Mouse (Mus musculus) left cerebral cortex, adult 9 months (tissue): ENCODE measurements around the gene Ttc9b.
A peak's percentile ranks its signal among the peaks of the same experiment; 100 is the strongest.
"Not testable (repeated sequence)": the region's sequence is repeated elsewhere in the genome, so short reads cannot be mapped to it uniquely, and the experiment has no call there.

ENCODE experiments used
- DNase-seq, 2 experiments: peaks; one replicate each; pipeline ENCODE4 v3.0.0; 2022; ENCODE audit warnings: low spot score in 2 of 2

Ttc9b gene

DNA sequence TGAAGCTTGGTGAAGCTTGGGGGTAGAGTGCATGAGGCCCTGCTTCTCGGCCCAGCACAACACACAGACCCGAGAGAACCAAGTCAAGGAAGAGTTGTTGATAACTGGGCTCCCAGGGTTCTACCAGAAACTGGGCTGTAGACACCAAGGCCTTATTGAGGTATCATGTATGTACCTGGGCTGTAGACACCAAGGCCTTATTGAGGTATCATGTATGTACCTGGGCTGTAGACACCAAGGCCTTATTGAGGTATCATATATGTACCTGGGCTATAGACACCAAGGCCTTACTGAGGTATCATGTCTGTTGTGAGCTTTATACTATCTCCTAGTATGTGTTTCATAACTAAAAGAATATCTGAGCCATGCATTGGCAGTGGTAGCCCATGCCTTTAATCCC is 18.6 kb upstream of the Ttc9b start:
- DNase-seq = not testable (repeated sequence)

DNA sequence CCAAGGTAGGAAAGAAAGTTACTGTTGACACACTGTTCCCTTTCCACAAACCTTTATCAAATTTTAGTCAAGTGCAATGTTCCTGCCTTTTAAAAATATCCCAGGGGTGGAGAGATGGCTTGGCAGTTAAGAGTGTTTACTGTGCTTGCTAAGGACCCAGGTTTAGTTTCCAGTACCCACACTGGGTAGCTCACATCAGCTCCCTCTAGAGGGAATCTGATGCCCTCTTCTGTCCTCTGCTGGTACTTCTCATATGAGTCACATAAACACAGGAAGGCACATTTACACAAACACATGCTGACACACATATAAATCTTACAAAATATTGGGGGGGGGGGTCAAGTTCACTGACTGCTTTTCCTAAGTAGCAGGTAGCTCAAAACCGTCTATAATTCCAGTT is 9.2 kb upstream of the Ttc9b start:
- DNase-seq = no peak

DNA sequence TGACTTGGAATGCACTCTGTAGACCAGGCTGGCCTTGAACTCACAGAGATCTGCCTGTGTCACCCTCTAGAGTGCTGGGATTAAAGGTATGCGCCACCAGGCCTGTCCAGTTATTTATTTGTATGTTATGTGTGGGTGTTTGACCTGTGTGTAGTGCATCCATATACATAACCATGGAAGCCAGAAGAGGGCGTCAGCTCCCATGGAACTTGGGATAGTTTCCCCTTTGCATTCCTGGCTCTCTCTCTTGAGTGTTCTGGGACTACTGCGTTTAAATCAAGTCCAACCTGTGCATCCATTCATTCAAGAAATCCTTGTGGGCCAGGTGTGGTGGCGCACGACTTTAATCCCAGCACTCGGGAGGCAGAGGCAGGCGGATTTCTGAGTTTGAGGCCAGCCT is 7.2 kb upstream of the Ttc9b start:
- DNase-seq = no peak

DNA sequence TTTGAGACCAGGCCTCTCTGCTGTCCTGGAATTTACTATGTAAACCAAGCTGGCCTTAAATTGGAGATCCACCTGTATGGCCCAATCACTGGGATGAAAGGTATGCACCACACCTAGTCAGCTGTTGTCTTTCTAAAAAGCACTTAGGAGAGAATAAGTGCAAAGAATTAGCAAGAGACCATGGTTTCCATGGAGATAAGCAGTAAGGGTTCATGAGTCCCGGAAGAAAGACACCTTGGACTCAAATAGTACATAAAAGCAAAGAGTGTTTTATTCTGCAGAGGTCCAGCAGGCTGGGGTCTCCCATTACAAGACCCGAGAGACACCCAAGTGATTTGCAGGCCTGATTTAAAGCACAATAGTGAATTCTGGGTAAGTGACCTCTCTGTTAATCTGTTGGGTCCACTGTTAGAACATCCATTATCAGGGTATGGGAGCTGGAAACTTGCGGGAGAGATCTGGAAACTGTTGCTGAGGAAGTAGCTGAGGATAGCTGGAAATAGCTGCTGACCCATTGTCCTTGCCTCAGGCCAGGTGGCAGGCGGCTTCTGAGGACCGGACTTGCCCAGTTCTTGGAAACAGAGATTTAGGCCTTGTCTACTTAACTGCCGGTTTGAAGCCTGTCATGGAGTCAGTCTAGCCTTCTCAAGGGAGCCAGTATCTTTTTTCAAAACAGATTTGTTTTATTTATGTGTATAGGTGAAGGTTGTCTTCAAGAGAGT is 6.3 kb upstream of the Ttc9b start:
- no peak for DNase-seq

DNA sequence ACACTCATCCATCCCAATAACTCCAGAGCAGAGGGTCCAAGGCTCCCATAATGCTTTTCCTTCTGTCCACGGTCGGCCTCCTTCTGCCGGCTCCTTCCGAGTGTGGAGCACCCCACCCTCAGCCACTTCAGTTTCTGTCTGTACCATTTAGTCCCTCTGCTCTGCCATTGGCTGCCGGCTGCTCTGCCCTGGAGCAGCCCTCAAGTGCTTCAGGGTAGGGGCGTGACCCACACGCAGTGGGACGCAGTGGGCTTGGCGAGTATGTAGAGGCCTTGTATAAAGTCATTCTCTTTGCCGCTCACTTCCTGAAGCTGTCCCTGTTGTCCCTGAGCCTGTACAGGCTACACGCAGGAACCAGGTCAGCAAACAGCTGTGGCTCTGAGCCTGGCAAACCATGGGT is 4.0 kb upstream of the Ttc9b start:
- DNase-seq = no peak

DNA sequence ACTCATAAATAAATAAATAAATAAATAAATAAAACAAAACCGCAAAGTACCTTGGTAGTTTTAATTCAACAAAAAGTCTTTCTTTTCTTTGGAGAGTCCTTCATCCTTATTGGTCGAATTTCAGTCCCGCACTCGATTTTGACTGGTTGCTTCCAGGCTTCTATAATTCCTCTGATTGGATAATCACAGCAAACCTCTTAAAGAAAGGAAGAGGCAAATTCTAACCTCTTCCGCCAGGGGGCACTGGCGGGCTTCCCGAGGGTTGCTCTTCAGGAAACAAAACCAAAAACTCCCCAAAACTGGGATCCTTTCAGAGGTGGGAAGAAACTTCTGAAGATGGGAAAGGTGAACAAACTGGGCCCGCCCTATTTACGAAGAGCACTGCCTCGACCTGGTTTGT is 2.8 kb upstream of the Ttc9b start:
- DNase-seq = peak in 1 of 2 experiments; percentile 84

DNA sequence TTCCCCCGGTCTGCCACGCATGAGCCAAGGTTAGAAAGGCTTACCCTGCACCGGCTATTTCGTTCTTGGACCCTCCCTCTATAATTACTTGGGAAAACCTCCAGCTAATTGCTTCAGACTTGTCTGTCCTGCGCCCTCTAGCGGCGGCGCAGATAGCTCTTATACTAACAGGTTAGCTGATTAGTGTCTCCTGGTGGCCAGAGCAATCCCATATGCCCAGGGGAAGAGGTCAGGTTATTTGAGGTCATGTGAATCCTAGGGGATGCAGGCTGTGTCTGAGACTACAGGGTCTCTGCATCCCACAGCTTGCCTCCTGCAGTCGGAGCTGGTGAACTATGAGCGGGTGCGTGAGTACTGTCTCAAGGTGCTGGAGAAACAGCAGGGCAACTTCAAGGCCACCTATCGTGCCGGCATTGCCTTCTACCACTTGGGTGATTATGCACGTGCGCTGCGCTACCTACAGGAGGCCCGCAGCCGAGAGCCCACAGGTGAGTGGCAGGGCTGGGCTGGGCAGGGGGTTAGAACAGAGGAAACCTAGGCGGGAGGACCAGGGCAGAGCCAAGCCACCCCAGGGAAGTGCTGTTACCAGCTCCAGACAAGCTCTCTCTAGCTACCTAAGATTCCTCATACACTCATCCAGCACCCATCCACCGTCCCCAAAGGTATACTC is 1.0 kb downstream of the Ttc9b start:
- DNase-seq = peak in 1 of 2 experiments; percentile 79

DNA sequence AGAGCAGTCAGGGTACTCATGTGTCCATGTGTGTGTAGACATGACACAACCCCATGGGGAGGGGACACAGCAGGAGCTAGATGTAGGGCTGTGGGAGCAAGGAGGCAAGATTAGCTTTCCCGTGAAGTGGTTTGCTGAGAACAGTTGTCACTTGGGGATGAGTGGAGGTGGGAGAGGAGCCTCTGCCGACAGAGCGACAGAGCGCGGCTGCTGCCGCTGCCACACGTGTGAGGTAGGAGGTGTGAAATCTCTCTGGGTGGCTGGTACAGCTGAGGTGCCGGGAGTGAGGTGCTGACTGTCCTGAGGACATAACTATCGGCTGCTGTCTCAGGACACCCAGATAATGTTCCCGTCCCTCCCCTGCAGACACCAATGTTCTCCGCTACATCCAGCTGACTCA is 1.8 kb downstream of the Ttc9b start:
- DNase-seq = peak; percentile 67 to 72

DNA sequence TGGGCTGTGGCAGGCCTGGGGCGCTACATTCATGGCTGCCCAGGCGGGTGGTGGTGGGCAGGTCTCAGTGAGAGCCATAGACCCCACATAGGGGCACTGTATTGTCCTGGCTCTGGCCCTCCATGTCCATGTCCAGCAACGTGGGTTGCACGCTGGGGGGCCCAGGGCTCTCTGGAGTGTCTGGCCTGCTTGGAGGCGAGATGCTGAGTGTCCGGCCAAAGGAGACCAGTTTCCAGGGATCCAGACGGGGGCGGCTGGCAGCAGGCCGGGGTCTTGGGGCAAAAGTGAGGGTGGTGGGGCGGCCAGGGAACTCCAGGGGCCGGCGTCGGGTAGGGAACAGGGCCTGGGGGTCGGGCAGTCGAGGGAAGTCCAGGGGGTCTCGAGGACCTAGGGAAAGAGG is 2.9 kb downstream of the Ttc9b start:
- DNase-seq = no peak

DNA sequence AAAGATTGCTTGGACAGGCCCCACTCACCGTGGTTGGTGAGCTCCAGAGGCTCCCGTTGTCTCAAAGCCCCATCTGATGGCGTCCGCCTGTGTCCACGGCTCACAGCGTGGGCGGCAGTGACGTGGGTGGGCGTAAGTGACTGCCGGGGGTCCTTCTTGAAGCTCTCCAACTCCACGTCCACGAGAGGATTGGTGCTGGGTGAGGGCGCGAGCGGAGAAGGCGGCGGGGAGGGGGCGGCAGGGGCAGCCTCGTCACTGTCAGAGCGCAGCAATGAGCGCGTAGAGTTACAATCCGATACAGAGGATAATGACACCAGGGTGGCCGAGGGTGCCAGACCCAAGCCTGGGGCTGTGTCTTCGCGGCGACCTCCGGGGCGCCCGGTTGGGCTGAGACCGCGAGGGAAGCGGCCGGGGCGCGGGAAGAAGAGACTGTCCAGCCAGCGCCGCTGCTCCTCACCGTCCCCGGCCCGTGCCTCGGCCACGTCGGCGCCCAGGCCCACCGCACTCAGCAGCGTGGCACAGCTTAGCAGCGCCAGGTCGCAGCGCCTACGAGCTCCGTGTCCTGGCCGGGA is 4.2 kb downstream of the Ttc9b start:
- peak in 1 of 2 experiments; percentile 29 for DNase-seq

DNA sequence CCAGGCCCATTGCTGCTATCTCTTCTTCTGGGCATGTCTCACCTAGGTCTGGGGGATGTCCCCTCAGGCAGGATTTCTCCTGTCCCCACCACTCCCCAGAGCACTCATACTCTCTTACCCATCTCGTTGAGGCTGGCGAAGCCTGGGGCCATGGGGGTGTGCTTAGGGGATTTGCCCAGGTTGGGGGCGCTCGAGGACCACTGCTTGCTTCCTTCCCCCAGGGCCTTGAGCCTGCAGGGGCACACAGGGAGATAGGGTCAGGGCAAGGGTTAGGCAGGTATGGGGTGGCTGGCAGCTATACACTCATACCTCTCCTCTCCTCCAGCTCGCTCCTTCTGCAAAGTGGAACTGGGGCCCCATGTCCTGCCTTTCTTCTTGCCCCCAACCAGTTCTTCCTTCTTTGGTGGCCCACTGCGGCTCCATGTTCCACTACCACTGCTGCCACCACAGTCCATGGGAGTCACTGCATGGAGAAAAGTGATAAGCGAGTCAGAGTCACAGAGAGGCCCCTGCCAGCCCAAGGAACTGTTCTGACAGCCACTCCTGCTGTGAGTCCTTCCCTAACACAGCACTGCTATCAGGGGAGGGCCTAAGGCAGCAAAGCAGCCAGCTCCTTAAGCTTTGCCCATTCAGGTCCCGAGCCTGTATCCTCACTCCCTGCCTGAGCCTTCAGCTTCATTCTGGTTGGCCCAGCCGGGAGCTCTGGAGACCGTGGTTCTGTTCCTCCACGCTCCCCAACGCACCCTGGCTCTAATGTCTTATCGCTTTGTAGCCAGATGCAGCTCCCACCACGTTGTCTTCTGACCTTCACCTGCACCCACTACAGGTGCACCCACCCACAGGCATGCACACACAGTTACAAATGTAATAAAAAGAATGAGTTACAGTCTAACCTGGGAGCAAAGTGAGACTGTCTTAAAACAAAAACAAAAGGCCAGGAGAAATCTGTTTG is 5.3 kb downstream of the Ttc9b start:
- DNase-seq = no peak

DNA sequence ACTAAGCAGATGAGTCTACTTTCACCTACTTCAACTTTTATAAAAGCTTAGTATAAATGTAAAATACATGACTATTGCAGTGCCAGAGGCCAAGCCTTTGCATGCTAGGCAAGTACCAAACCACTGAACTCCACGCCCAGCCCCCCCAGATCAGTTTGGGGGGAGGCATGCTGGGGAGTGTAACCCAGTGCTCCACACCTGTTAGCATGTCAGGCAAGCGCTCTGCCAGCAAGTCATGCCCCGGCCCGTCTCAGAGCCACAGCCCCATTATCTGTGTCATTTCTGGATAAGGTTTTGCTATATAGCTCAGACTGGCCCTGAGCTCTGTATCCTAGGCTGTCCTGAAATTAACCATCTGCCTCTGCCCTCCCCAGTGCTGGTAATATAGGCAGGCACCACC is 8.3 kb downstream of the Ttc9b start:
- DNase-seq = no peak

DNA sequence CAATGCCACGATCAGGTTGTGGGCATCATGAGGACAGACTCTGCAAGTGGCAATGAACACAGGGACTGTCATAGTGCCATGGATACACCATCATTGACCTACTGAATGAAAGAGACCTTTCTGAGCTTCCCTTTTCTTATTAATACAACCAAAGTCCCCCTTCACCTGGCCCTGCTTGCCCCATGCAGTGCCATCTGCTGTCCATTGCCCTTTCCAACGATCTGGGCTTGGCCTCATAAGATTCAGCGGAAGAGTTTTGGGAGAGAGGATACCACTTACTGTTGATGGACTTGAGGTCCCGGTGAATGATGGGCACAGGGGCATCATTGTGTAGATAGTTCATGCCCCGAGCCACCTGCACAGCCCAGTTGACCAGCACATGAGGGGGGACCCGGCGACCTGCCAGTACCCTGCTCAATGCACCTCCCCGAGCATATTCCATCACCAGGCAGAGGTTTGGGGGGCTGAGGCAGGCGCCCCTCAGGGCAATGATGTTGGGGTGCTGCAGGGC is 19.4 kb downstream of the Ttc9b start:
- DNase-seq = no peak

DNA sequence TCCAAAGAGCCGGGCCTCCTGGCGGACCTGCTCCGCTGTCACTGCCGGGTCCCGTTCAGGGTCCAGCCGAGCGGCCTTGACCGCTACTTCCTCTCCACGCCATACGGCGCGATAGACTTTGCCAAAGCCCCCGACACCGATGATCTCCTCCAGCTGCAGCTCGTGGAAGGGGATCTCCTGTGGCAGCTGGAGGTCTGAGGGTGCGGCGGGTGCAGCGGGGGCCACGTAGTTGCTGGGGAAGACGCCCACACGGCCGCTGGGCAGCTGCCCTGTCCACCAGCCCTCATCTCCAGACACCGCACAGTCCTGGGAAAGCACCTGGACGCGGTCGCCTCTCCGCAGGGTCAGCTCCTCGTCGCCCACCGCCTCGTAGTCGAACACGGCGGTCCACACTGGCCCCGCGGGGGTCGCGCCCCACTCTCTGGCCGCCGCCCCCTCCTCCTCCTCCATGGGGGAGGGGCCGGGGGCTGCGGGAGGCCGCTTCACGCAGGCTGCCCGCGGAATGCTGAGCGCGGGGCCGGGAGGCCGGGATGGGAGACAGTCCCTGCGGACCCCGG is 19.9 kb downstream of the Ttc9b start:
- no peak for DNase-seq

DNA sequence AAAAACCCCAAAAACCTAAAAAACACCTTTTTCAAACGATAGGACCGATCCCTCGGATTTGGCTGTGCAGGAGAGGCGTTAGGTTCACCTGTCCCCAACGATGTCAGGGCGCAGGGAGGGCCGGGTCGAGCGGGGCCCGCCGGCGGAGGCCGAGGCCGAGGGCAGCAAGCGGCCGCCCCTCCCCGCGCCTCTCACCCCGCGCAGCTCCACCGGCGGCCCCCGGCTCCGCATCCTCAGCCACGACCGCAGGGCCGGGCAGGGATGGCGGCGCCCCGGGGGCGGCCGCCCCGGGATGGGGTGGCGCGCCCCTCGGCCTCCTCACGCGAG is 20.4 kb downstream of the Ttc9b start:
- no peak for DNase-seq

DNA sequence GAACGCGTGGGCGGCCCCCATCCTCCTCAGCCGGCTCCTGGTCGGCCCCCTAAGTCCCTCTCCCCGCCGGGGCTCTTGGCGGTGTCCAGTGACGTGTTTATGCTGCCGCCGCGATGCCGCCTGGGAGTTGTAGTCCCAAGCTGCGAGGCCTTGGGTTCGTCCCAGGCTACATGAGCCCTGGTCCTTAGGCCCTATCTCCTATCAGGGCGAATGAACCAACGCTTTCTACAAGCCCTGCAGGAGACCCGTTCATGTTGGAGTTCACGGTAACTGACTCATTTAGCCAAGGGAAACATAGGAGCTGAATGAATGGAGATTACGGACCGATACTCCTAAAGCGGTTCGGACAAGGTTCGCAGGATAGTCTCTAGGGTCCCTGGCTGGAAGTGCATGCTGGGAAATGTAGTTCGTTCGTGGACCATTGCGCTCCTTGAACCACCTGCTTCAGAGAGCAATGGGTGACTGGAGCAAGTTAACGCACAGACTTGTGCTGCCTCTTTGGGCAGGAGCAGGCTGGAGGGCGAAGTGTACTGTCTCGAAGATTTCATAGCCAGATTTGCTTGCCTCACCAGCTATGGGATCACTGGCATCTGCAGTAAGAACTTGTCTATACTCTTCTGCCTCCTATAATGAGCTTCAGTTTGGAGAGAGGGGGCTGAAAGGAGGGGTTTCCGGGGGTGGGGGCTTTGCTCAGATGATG is 21.0 kb downstream of the Ttc9b start, which contains the start of gene Map3k10:
Gene Map3k10, minus strand, starts transcription at position 77 of the 700 bp plus-strand sequence.
- DNase-seq = peak; percentile 80 to 94

DNA sequence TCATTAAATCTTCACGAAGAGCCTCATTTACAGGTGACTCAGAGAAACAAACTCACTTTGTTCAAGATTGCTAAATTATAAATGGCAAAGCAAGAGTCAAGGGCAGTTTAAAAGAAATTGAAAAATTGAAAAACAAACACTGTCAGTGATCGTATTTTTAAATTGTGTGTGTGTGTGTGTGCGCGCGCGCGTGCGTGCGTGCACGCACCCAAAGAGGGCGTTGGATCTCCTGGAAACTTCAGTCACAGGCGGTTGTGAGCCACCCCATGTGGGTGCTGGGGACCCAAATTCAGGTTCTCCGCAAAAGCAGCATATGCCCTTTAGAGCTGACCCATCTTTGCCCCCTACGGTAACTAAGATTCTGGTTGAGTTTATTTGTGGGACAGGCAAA is 21.5 kb downstream of the Ttc9b start:
- DNase-seq = no peak

DNA sequence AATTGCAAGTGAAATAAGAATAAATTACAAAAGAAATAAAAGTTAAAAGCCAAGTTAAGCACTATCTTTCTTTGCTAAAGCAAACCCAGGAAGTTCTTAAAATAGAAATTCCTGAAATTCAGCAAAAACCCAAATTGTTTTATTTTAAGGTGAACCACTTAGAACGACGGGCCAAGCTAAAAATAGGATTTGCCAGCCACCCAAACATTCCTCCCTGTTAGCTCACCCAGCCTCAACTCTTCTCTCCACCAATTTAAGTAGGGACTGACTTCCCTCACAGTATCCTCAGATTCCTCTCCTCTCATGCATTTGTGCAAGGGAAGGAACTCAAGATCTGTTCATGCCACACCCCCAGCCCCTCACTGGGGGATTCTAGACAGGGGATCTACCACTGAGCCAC is 29.5 kb downstream of the Ttc9b start:
- DNase-seq = no peak

DNA sequence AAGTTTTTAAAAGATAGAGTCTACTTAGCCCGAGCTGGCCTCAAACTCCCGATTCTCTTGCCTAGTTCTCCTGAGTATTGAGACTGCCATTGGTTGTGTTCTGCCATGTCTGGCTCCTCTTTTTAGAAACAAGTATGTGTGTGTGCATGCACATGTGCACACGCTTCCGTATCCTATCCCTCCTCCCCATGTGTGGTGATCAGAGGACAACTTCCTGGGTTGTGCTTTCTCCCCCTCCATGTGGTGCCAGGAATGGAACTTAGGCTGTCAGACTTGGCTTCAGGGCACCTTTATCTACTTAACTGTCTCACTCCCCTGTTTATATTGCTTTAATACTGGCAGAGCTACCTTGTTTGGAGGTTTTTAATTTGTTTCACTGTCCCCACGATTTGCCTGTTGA is 31.5 kb downstream of the Ttc9b start:
- DNase-seq = no peak

DNA sequence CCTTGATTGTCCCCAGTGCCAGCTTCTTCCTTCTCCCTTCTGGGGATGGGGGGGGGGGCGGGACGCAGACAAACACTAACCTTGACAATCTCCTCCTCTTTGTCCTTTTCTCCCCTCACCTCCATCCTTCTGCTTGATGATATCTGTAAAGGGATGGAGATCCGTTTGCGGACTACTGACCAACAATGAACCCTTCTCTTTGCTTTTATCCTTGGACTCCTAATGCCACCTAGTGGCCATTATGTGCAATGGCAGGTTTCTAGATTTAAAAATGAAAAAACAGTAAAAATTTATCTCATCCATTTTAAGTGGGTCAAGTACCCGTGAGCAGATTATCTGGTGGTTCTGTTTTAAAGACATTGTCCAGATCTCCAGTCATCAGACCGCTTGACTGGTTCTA is 32.0 kb downstream of the Ttc9b start:
- no peak for DNase-seq

DNA sequence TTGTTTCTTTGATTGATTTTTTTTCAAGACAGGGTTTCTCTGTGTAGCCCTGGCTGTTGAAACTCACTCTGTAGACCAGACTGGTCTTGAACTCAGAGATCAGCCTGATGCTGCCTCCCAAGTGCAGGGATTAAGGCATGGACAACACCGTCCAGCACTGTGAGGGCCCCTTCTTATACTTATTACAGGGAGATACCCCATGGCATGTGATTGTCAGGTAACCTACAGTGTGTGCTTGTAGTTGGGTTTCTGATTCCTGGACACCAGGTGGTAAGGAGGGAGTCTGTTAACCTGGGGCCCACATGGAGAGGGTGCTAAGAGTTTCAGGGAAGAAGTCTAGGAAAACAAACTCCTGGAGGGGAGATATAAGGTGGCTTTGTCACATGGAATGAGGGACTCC is 33.3 kb downstream of the Ttc9b start:
- DNase-seq = no peak
